In genomic region chr2:71522871-71523270, GRCm38 (mm10) we compare ENCODE assay signal across 34 mouse cellular contexts. TPM values are rescaled to one million over a fixed set of nuclear protein-coding genes. Genes with fewer than 3 reads are reported as not detected.
DNase-seq lines count a peak whose midpoint lies in the region; ATAC-seq and TF ChIP-seq lines count a peak whose summit lies in the region.
"Had no signal": no experiment of that assay in that cellular context is flagged by ENCODE, and none has a peak within 500 bp of the region (broad histone marks: within the 10 kb centered on the region; RNA-seq: fewer than 3 reads in every experiment).

No protein-coding gene starts in this region.

- TF ChIP-seq RAD21 in MEL (IDR thresholded peaks at IDR 0.05; ENCODE audit: low read depth, low read length) = no peak

- H3K27me3 ChIP-seq in forebrain, embryonic 15.5 days = peaks cover 52% of the 10 kb centered on the region
- peaks cover 100% of the 10 kb centered on the region for H3K27me3 ChIP-seq in forebrain, embryonic 10.5 days (ENCODE audit: poor library complexity, severe bottlenecking)
- no peaks in the 10 kb centered on the region for H3K27me3 ChIP-seq in MEL (ENCODE audit: control insufficient read depth in 1 of 2, insufficient read depth in 2 of 2, low read length in 2 of 2)
- peaks cover 76% of the 10 kb centered on the region for H3K27me3 ChIP-seq in midbrain, postnatal 0 days (ENCODE audit: insufficient read depth, low read length)

- H3K4me3 ChIP-seq in forebrain, embryonic 15.5 days = no peak overlapping the region
- H3K4me3 ChIP-seq in forebrain, embryonic 10.5 days = no peak overlapping the region
- peak overlapping the region; percentile 8 to 32; a peak in 3 of 4 replicates for H3K4me3 ChIP-seq in MEL (ENCODE audit: control insufficient read depth in 1 of 2, insufficient read depth in 1 of 2, low read depth in 2 of 2, low read length in 2 of 2)
- no peak overlapping the region for H3K4me3 ChIP-seq in midbrain, postnatal 0 days (ENCODE audit: low read depth, low read length)
- H3K4me3 ChIP-seq: embryonic facial prominence, embryonic 13.5 days; forebrain, embryonic 12.5 days; gastrocnemius, adult 2 months; heart, adult 2 months; heart, embryonic 12.5 days; layer of hippocampus, adult 2 months; limb, embryonic 10.5 days; limb, embryonic 15.5 days; midbrain, embryonic 10.5 days; midbrain, embryonic 15.5 days; neural tube, embryonic 12.5 days; stomach, embryonic 15.5 days had no signal

- no peaks in the 10 kb centered on the region for H3K79me2 ChIP-seq in MEL (ENCODE audit: control insufficient read depth, insufficient read depth, low read length, poor library complexity)

- no peak for TF ChIP-seq CTCF in MEL (IDR thresholded peaks at IDR 0.05 in 2 of 3, conservative IDR thresholded peaks at IDR 0.05 in 1 of 3; ENCODE audit: control insufficient read depth in 1 of 3, insufficient read depth in 1 of 3, low read depth in 2 of 3, low read length in 3 of 3, poor library complexity in 1 of 3, severe bottlenecking in 1 of 3)
- no peak for TF ChIP-seq CTCF in midbrain, postnatal 0 days (IDR thresholded peaks at IDR 0.05)

- no peak for ATAC-seq in forebrain, embryonic 15.5 days (replicated peaks)
- no peak for ATAC-seq in midbrain, postnatal 0 days (ENCODE audit: low FRiP score)
- ATAC-seq: inflammation-experienced regulatory T-cells, adult 6 months; midbrain, embryonic 15.5 days had no signal

- TF ChIP-seq EP300 in MEL (IDR thresholded peaks at IDR 0.05; ENCODE audit: low read depth in 1 of 2, low read length in 2 of 2) = peak in 1 of 2 experiments; percentile 42; a peak in 2 of 4 replicates

- H3K4me2 ChIP-seq in forebrain, embryonic 15.5 days (replicated peaks) = no peak overlapping the region
- H3K4me2 ChIP-seq in midbrain, postnatal 0 days (ENCODE audit: low read depth, low read length, poor library complexity, severe bottlenecking) = no peak overlapping the region
- H3K4me2 ChIP-seq: embryonic facial prominence, embryonic 13.5 days; heart, embryonic 12.5 days; hindbrain, embryonic 14.5 days; limb, embryonic 15.5 days; lung, embryonic 14.5 days; midbrain, embryonic 15.5 days; neural tube, embryonic 12.5 days; stomach, embryonic 15.5 days had no signal

- no peak overlapping the region for H3K9ac ChIP-seq in forebrain, embryonic 15.5 days (replicated peaks)
- peak overlapping the region; percentile 39 for H3K9ac ChIP-seq in MEL (ENCODE audit: control insufficient read depth, low read depth, low read length, poor library complexity, severe bottlenecking)
- H3K9ac ChIP-seq in midbrain, postnatal 0 days (replicated peaks; ENCODE audit: low read length, poor library complexity, severe bottlenecking) = no peak overlapping the region
- H3K9ac ChIP-seq: embryonic facial prominence, embryonic 13.5 days; forebrain, embryonic 12.5 days; heart, embryonic 12.5 days; hindbrain, embryonic 14.5 days; limb, embryonic 15.5 days; liver, embryonic 14.5 days; lung, embryonic 14.5 days; midbrain, embryonic 15.5 days; neural tube, embryonic 12.5 days; stomach, embryonic 15.5 days had no signal

- 0 out of 2 replicates have a peak overlapping the region, but pooled peaks have one; percentile 31 for H3K27ac ChIP-seq in forebrain, embryonic 15.5 days (replicated peaks)
- no peak overlapping the region for H3K27ac ChIP-seq in forebrain, embryonic 10.5 days
- peak overlapping the region; percentile 47 for H3K27ac ChIP-seq in MEL (ENCODE audit: control insufficient read depth, low read depth, low read length)
- no peak overlapping the region for H3K27ac ChIP-seq in midbrain, postnatal 0 days (ENCODE audit: low read depth, low read length)
- H3K27ac ChIP-seq: embryonic facial prominence, embryonic 13.5 days; forebrain, embryonic 12.5 days; gastrocnemius, adult 2 months; heart, adult 2 months; hindbrain, embryonic 14.5 days; layer of hippocampus, adult 2 months; limb, embryonic 10.5 days; limb, embryonic 15.5 days; liver, embryonic 14.5 days; midbrain, embryonic 10.5 days; midbrain, embryonic 15.5 days; neural tube, embryonic 12.5 days; stomach, embryonic 15.5 days had no signal

- peaks cover 24% of the 10 kb centered on the region for H3K4me1 ChIP-seq in forebrain, embryonic 15.5 days
- peaks cover 52% of the 10 kb centered on the region for H3K4me1 ChIP-seq in forebrain, embryonic 10.5 days
- peaks cover 14 to 24% of the 10 kb centered on the region in 2 experiments for H3K4me1 ChIP-seq in MEL (ENCODE audit: control insufficient read depth in 1 of 2, insufficient read depth in 2 of 2, low read length in 2 of 2)
- no peaks in the 10 kb centered on the region for H3K4me1 ChIP-seq in midbrain, postnatal 0 days (ENCODE audit: insufficient read depth, low read length)
- H3K4me1 ChIP-seq: embryonic facial prominence, embryonic 13.5 days; heart, embryonic 12.5 days; limb, embryonic 15.5 days; midbrain, embryonic 15.5 days; stomach, embryonic 15.5 days had no signal

- no peaks in the 10 kb centered on the region for H3K9me3 ChIP-seq in forebrain, embryonic 15.5 days
- H3K9me3 ChIP-seq in forebrain, embryonic 10.5 days = no peaks in the 10 kb centered on the region
- H3K9me3 ChIP-seq in MEL (replicated peaks; ENCODE audit: insufficient read depth, low read length) = no peaks in the 10 kb centered on the region
- no peaks in the 10 kb centered on the region for H3K9me3 ChIP-seq in midbrain, postnatal 0 days (ENCODE audit: low read length)
- H3K9me3 ChIP-seq: embryonic facial prominence, embryonic 13.5 days; forebrain, embryonic 12.5 days; heart, embryonic 12.5 days; limb, embryonic 10.5 days; limb, embryonic 15.5 days; midbrain, embryonic 10.5 days; midbrain, embryonic 15.5 days; neural tube, embryonic 12.5 days; stomach, embryonic 15.5 days had no signal

- WGBS in forebrain, embryonic 15.5 days = 77% methylated on average over 4 of the region's 4 CpGs
- WGBS in forebrain, embryonic 10.5 days = 67% methylated on average over 4 of the region's 4 CpGs
- 77% methylated on average over 4 of the region's 4 CpGs for WGBS in midbrain, postnatal 0 days

- TF ChIP-seq POLR2A in MEL (IDR thresholded peaks at IDR 0.05; ENCODE audit: control insufficient read depth in 1 of 2, insufficient read depth in 1 of 2, low read depth in 1 of 2, low read length in 2 of 2, poor library complexity in 1 of 2) = no peak

- H3K36me3 ChIP-seq in forebrain, embryonic 15.5 days = no peaks in the 10 kb centered on the region
- H3K36me3 ChIP-seq in forebrain, embryonic 10.5 days (replicated peaks) = no peaks in the 10 kb centered on the region
- H3K36me3 ChIP-seq in MEL (ENCODE audit: control insufficient read depth in 1 of 2, insufficient read depth in 2 of 2, low read length in 2 of 2) = peaks cover 0 to 27% of the 10 kb centered on the region in 2 experiments; a peak in 2 of 4 replicates
- H3K36me3 ChIP-seq in midbrain, postnatal 0 days (ENCODE audit: insufficient read depth, low read length) = no peaks in the 10 kb centered on the region
- H3K36me3 ChIP-seq: embryonic facial prominence, embryonic 13.5 days; forebrain, embryonic 12.5 days; heart, embryonic 12.5 days; limb, embryonic 10.5 days; limb, embryonic 15.5 days; midbrain, embryonic 10.5 days; midbrain, embryonic 15.5 days; neural tube, embryonic 12.5 days; stomach, embryonic 15.5 days had no signal

- DNase-seq in forebrain, embryonic 10.5 days (ENCODE audit: extremely low spot score, low spot score) = no peak
- peak; percentile 58 for DNase-seq in MEL (ENCODE audit: low read depth, low spot score)
- peak; percentile 34 for DNase-seq in naive thymus-derived CD4-positive, alpha-beta T cell, adult 2 months (ENCODE audit: low read depth)
- DNase-seq in thymus, postnatal 14 days = peak; percentile 63
- no peak for DNase-seq in spleen, adult 18-20 months
- DNase-seq in midbrain, postnatal 0 days (ENCODE audit: low spot score) = no peak
- DNase-seq in cerebellum, postnatal 25 days = no peak
- DNase-seq: cerebellum, adult 2 months; cerebellum, postnatal 36 days; embryo, embryonic 11 days; gastrocnemius, adult 2 months; heart, adult 2 months; kidney, adult 2 months; kidney, postnatal 36 days; lung, embryonic 14.5 days; lung, postnatal 14 days had no signal

TF ChIP-seq in MEL, 35 proteins besides CTCF, POLR2A, EP300 and RAD21 (continues in another document):
- TF ChIP-seq TAL1 (IDR thresholded peaks at IDR 0.05; ENCODE audit: low read length) (no peak), NRF1 (IDR thresholded peaks at IDR 0.05; ENCODE audit: insufficient read depth, low read depth, low read length, poor library complexity, severe bottlenecking) (no peak), BHLHE40 (IDR thresholded peaks at IDR 0.05; ENCODE audit: borderline replicate concordance, low read depth, low read length) (peak; percentile 9; the same call in 1 of the 2 replicates), POLR2AphosphoS2 (IDR thresholded peaks at IDR 0.05; ENCODE audit: low read length) (no peak; the same call in 1 of the 2 replicates), GABPA (IDR thresholded peaks at IDR 0.05; ENCODE audit: low read depth, low read length) (no peak), KAT2A (conservative IDR thresholded peaks at IDR 0.05; ENCODE audit: low read depth, low read length) (no peak), MXI1 (IDR thresholded peaks at IDR 0.05; ENCODE audit: low read depth, low read length) (peak; percentile 61; the same call in 1 of the 2 replicates), POLR2AphosphoS5 (IDR thresholded peaks at IDR 0.05; ENCODE audit: borderline replicate concordance, low read depth, low read length) (no peak), ELF1 (IDR thresholded peaks at IDR 0.05; ENCODE audit: low read depth, low read length) (no peak), USF1 (IDR thresholded peaks at IDR 0.05; ENCODE audit: low read depth, low read length) (peak; percentile 49; the same call in 1 of the 2 replicates), MAZ (IDR thresholded peaks at IDR 0.05; ENCODE audit: low read depth, low read length) (no peak; the same call in 1 of the 2 replicates)

RNA-seq across cellular contexts. Expression of gene Dlx1, which starts 5.0 kb away (rescaled TPM):
- polyA plus RNA-seq in forebrain, embryonic 15.5 days (2015; fragmentation: Nextera tagmentation; extraction: Ambion mirVana) = 284 and 297 TPM in 2 replicates
- polyA plus RNA-seq in forebrain, embryonic 10.5 days (2016; fragmentation: Nextera tagmentation; extraction: Ambion mirVana) = 32.5 and 32.9 TPM in 2 replicates
- total RNA-seq in MEL (2012; rRNA removed) = 3.4 and 3.7 TPM in 2 replicates
- 10 to 100 TPM in 1 of 2 experiments, not detected in 1; 11.8 TPM for polyA plus RNA-seq in MEL (2012; ENCODE audit: insufficient read depth in 1 of 2, insufficient read length in 2 of 2, low read depth in 1 of 2, low replicate concordance in 2 of 2, missing spikeins in 1 of 2)
- total RNA-seq in midbrain, postnatal 0 days (2014; rRNA removed) = 2.8 and 8.8 TPM in 2 replicates
- 10.5 and 25.5 TPM in 2 replicates for polyA plus RNA-seq in midbrain, postnatal 0 days (2015; fragmentation: Nextera tagmentation; extraction: Ambion mirVana)
- total RNA-seq: hematopoietic stem cell, adult 5-6 weeks had no signal
- polyA plus RNA-seq: heart, postnatal 0 days; inflammation-experienced regulatory T-cells, adult 6 months; kidney, embryonic 16.5 days; lung, embryonic 14.5 days had no signal

RNA-seq across cellular contexts. Expression of gene Dlx2, which starts 23.7 kb away (rescaled TPM):
- 67.5 and 67.8 TPM in 2 replicates for polyA plus RNA-seq in forebrain, embryonic 15.5 days (2015; fragmentation: Nextera tagmentation; extraction: Ambion mirVana)
- 15.5 and 17.8 TPM in 2 replicates for polyA plus RNA-seq in forebrain, embryonic 10.5 days (2016; fragmentation: Nextera tagmentation; extraction: Ambion mirVana)
- total RNA-seq in MEL (2012; rRNA removed) = not detected in 2 replicates
- not detected for polyA plus RNA-seq in MEL (2012; ENCODE audit: insufficient read depth in 1 of 2, insufficient read length in 2 of 2, low read depth in 1 of 2, low replicate concordance in 2 of 2, missing spikeins in 1 of 2)
- 0.38 and 1.2 TPM in 2 replicates for total RNA-seq in midbrain, postnatal 0 days (2014; rRNA removed)
- 3.1 and 8.4 TPM in 2 replicates for polyA plus RNA-seq in midbrain, postnatal 0 days (2015; fragmentation: Nextera tagmentation; extraction: Ambion mirVana)
- total RNA-seq: gastrocnemius, adult 2 months; heart, adult 2 months; hematopoietic stem cell, adult 5-6 weeks had no signal
- polyA plus RNA-seq: cerebellum, adult 2 months; heart, adult 2 months; heart, postnatal 0 days; inflammation-experienced regulatory T-cells, adult 6 months; kidney, adult 2 months; kidney, embryonic 16.5 days; urinary bladder, adult 2 months had no signal

Comparison
In these comparisons a context has a peak if more than half of its experiments do, and no peak if none do; other contexts are left out.
1. H3K27ac ChIP-seq: peak in forebrain, embryonic 15.5 days (single experiment) and MEL (single experiment); none in forebrain, embryonic 10.5 days (single experiment) and midbrain, postnatal 0 days (single experiment).
2. H3K4me3 ChIP-seq: peak in MEL (2 of 2); none in forebrain, embryonic 15.5 days (single experiment), forebrain, embryonic 10.5 days (single experiment) and midbrain, postnatal 0 days (single experiment).
3. DNase-seq: peak in MEL (single experiment), naive thymus-derived CD4-positive, alpha-beta T cell, adult 2 months (single experiment) and thymus, postnatal 14 days (single experiment); none in forebrain, embryonic 10.5 days (single experiment), spleen, adult 18-20 months (0 of 2), midbrain, postnatal 0 days (single experiment) and cerebellum, postnatal 25 days (0 of 2).